Mouse (Mus musculus) megakaryocyte, embryonic 14.5 days (primary cell): ENCODE measurements around the gene Zgrf1. TPM values are rescaled to one million over a fixed set of nuclear protein-coding genes. Genes with fewer than 3 reads are reported as not detected.
A peak's percentile ranks its signal among the peaks of the same experiment; 100 is the strongest.

ENCODE experiments used
- H3K27me3 ChIP-seq: replicated peaks from 2 replicates; pipeline ENCODE3; 2012; ENCODE audit warnings: inconsistent platforms
- H3K36me3 ChIP-seq: replicated peaks from 2 replicates; pipeline ENCODE3; 2012; ENCODE audit warnings: low read length, inconsistent platforms, mixed read lengths
- H3K4me1 ChIP-seq: 2 replicates; pipeline ENCODE4 v1.6.1; 2012; ENCODE audit warnings: inconsistent platforms
- H3K4me3 ChIP-seq: replicated peaks from 2 replicates; pipeline ENCODE3; 2012; ENCODE audit warnings: moderate library complexity, mild to moderate bottlenecking, inconsistent platforms
- H3K9me3 ChIP-seq: 2 replicates; pipeline ENCODE4 v1.6.1; 2012; ENCODE audit warnings: inconsistent platforms
- FLI1 ChIP-seq: IDR thresholded peaks from 2 replicates; pipeline ENCODE4 v1.6.1; 2012; ENCODE audit warnings: low read length, inconsistent platforms, mixed read lengths
- GATA1 ChIP-seq: IDR thresholded peaks from 3 replicates; pipeline ENCODE4 v1.6.1; 2012; ENCODE audit warnings: mixed read lengths, low read length, inconsistent platforms, borderline replicate concordance
- polyA plus RNA-seq: library from polyadenylated mRNA; stranded (reverse); fragments of >175 nt; gene quantifications from 2 replicates; pipeline ENCODE4 v1.2.3, GENCODE M21; 2012; ENCODE audit warnings: low replicate concordance; ENCODE audit not compliant: insufficient read depth

Zgrf1 gene
- 0.07 TPM in 1 of 2 replicates, not detected in the other for polyA plus RNA-seq

DNA sequence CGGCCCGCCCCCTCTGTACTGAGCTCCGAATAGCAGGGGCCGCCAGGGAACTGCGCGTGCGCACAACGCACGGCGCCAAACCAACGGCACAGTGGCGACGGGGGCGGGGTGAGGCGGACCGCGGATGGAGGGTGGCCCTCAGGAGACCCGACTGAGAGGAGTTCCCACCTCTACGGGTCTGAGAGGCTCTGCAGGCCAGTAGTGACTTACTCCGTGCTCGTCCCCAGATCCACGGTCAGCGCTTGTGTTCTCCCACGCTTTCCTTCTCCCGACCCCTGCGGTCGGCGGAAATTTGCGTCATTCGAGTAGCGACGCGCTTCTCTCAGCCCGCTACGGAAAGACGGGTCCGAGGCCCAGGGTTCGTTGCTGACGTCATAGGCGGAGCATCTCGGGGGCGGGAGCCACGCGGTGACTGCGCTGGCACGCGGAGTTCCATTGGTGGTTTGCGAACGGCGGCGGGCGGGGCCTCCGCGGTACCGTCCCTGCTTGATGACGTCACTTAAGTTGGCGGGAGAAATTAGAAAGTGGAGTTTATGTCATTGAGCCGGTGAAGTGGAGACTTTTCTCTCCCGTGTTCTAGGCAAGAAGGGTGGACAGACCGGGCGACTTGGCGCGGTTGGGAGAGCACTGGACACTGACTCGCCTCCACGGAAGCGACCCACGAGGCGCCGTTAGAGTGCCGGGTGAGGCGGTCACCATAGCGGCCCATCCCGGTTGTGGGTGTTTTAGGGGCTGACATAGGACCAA, at the start of gene Zgrf1, which contains the start of gene Larp7:
TSS of gene Zgrf1 (plus strand) at position 517 of the 747 bp plus-strand sequence.
TSS of gene Larp7 (minus strand) at position 377 of the 747 bp plus-strand sequence.
- TF ChIP-seq GATA1 (no peak), FLI1 (no peak; the same call in 1 of the 2 replicates)
- H3K27me3 ChIP-seq: no peaks in the 10 kb centered on the region
- peaks cover 17% of the 10 kb centered on the region for H3K36me3 ChIP-seq
- H3K9me3 ChIP-seq: no peaks in the 10 kb centered on the region
- H3K4me1 ChIP-seq: peaks cover 28% of the 10 kb centered on the region
- peak within 1 kb of the TSS; percentile 93 for H3K4me3 ChIP-seq

DNA sequence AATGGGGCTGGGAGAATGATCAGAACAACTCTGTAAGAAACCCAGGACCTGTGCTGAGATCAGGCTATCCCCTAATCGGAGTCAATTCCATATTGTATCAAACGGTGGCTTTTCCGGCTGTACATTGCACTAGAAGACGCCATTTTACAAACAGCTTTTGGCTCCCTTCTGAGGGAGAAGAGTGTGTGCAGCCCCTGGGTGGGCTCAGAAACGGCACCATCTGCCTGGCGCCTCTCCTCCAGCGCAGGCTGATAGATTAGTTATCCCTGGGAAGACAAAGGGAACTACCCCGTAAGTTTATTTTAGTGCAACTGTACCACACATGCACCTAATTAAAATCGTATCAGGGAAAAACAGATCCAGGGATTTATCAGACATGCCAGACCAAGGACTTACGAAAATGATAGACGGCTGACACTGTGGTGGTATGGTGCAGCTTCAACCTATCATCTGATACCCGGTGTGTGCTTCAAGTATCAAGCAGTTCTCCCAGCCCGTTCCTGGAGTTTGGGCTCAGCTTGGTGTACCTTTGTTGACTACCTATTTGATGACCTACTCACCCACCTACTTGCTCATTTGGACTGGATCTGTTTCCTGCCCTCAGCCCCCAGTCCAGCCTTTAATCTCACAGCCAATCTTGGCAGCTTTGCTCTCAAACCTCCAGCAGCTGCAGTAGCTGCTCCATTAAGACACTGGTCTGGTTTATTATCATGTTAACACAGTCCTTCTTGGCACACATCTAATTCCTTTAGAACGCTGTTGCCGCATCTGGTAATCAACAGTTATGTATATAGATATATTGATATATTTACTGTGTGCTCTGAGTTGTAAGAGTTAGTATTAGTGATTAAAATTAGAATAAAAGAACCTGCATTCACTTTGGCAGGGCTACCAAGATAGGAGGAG, 45.2 kb upstream of the Zgrf1 start:
- Histone ChIP-seq H3K36me3 (no peaks in the 10 kb centered on the region), H3K9me3 (peaks cover 5% of the 10 kb centered on the region; the same call in 1 of the 2 replicates), H3K4me3 (no peak overlapping the region), H3K4me1 (no peaks in the 10 kb centered on the region), H3K27me3 (no peaks in the 10 kb centered on the region)
- TF ChIP-seq GATA1 (no peak), FLI1 (no peak)

DNA sequence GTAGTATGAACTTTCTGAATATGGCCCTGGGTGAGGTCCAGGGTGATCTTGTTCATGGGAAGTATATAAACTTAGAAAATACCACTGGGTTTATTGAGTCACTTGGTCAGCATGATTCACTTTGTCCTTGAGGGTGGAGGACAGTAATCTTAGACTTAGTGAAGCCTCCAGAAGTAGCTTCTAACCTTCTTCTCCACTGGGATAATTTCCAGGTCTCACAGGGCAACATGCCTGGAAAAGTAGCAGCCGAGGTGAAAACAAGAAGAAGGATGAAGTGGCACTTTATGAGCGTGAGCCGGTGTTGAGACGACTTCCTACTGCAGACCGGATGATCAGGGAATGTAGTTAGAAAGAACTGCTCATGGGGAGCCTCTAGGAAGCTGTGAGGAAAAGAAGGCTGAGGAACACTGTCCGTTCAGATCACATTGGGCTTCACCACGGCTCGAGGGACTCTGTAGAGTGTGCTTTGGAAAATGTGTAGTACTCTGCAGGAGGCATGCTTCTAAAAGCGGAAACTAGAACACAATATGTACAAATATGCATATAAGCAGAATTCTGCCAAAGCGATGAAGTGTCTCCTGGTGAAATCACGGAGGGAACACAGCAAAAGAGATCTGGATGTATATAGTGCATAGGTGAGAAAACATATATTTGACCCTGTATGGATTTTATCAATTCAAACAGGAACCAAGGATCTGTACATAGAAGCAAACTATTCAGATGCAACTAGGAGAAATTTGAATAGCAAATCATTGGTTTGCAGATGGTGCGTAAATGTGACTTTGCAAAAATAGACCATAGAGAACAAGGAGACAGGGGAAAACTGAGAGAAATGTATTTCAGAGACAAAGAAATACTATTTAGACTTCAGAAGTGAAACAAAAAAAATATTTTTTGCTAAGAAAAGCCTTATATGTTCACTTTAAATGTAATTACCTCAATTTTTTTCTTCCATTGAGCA, 41.2 kb upstream of the Zgrf1 start:
- Histone ChIP-seq H3K4me1 (no peaks in the 10 kb centered on the region), H3K4me3 (no peak overlapping the region), H3K36me3 (no peaks in the 10 kb centered on the region), H3K27me3 (no peaks in the 10 kb centered on the region), H3K9me3 (no peaks in the 10 kb centered on the region)
- no peak for TF ChIP-seq FLI1
- TF ChIP-seq GATA1: no peak

DNA sequence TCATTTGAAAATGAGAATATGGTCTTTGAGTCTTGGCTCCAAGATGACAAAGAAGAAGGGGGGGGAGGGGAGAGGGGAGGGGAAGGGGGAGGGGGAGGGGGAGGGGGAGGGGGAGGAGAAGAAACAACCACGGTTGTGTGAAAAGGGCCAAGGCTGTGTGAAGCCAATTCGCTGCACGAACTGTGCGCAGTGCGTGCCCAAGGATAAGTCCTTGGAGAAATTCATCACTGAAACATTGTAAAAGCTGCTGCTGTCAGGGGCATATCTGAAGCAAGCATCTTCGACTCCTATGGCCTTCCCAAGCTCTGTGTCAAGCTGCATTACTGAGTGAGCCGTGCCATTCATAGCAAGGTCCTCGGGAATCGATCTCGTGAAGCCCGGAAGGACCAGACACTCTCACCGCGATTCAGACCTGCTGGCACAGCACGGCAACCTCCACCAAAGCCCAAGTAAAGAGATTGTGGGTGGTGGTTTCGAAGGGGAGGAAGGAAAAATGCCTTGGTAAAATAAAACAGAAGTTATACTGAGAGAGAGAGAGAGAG, 40.4 kb upstream of the Zgrf1 start:
- Histone ChIP-seq H3K4me3 (no peak overlapping the region), H3K4me1 (no peaks in the 10 kb centered on the region), H3K36me3 (no peaks in the 10 kb centered on the region), H3K9me3 (no peaks in the 10 kb centered on the region), H3K27me3 (no peaks in the 10 kb centered on the region)
- TF ChIP-seq FLI1 (no peak), GATA1 (no peak)

DNA sequence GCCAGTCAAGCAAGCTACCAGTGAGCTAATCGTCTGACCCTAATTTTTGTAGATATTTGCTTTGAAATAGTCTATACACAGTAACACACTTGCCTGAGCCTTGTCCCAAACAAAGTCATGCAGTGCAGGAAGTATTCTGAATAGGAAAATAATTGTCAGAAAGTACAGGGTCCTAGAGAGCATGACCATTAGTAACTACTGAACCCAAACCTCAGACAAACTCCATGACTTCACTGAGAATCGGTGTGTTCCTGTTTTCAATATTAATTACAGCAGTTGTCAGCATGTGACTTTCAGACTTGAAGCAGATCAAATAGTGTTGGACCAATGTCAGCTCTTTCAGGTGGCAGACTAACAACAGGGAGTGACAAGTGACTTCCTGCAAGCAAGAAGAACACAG, 39.6 kb upstream of the Zgrf1 start:
- no peaks in the 10 kb centered on the region for H3K27me3 ChIP-seq
- no peak overlapping the region for H3K4me3 ChIP-seq
- no peaks in the 10 kb centered on the region for H3K9me3 ChIP-seq
- H3K36me3 ChIP-seq: no peaks in the 10 kb centered on the region
- H3K4me1 ChIP-seq: no peaks in the 10 kb centered on the region
- TF ChIP-seq GATA1 (no peak), FLI1 (no peak)

DNA sequence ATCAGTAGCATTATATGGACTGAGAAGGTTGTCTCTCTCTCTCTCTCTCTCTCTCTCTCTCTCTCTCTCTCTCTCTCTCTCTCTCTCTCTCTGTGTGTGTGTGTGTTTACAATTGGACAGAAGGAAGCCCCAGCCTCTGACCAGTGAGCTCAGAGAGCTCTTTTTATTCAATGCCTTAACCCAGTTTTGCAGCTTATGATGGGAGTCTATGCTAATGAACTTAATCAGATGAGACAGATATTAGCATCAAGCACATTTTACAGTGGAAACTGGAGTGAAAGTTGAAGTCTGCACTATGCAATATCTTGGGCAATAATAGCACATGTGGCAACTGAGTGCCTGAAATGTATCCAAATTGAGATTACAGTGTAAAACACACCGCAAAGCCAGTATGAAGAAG, 38.0 kb upstream of the Zgrf1 start:
- Histone ChIP-seq H3K36me3 (no peaks in the 10 kb centered on the region), H3K27me3 (no peaks in the 10 kb centered on the region), H3K9me3 (no peaks in the 10 kb centered on the region), H3K4me3 (no peak overlapping the region), H3K4me1 (no peaks in the 10 kb centered on the region)
- no peak for TF ChIP-seq FLI1

DNA sequence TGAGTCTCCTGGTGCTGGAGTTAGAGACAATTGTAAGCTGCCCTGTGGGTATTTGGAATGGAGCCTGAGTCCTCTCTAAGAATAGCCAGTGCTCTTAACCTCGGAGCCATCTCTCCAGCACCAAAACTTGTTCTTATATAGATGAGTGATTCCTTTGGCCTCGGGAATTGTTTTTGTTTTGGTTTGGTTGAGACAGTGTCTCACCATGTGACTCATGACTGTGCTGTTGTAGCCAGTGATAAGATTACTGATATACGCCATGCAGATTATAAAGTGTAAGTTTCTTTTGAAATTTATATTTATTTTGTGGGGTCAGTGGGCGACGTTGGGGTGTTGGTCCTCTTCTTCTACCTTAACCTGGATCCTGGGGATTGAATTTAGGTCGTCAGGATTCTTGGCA, 33.0 kb upstream of the Zgrf1 start:
- Histone ChIP-seq H3K9me3 (no peaks in the 10 kb centered on the region), H3K4me3 (no peak overlapping the region), H3K27me3 (no peaks in the 10 kb centered on the region), H3K36me3 (no peaks in the 10 kb centered on the region), H3K4me1 (no peaks in the 10 kb centered on the region; the same call in 1 of the 2 replicates)
- TF ChIP-seq FLI1 (no peak), GATA1 (no peak)

DNA sequence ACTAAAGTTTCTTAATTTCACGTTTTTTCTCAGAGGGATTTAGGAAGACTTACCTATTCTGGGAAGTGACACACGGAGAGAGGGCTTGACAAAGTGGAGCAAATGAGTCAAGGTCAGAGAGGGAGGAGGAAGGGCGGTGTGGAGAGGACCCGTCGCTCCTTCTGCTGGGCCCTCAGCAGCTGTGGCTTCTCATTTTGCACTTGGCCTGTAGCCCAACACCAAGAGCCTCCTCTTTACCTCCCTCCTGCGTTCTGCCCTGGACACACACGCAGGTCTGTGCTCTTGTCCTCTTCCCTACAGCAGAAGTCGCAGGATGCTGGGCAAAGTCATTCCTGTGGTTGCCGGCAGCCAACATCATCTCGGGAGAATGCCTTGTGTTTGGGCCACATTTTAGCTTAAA, 32.1 kb upstream of the Zgrf1 start:
- Histone ChIP-seq H3K27me3 (no peaks in the 10 kb centered on the region), H3K4me3 (no peak overlapping the region)

More for the DNA sequence above, 32.1 kb upstream of the Zgrf1 start:
- Histone ChIP-seq H3K36me3 (no peaks in the 10 kb centered on the region), H3K9me3 (no peaks in the 10 kb centered on the region), H3K4me1 (no peaks in the 10 kb centered on the region; the same call in 1 of the 2 replicates)
- TF ChIP-seq FLI1: no peak
- TF ChIP-seq GATA1: no peak
